Mouse (Mus musculus) intestine, embryonic 16.5 days (tissue): ENCODE data around the gene Wdr66. TPM values are rescaled to one million over a fixed set of nuclear protein-coding genes. Genes with fewer than 3 reads are reported as not detected.

Experiments used
- ATAC-seq: fragments of 200-750 bp; cut with Nextera tagmentation; 2 replicates; pipeline ENCODE4 v1.8.0; 2017; ENCODE audit warnings: moderate TSS enrichment, moderate library complexity
- H3K27ac ChIP-seq: fragments of 300-500 bp; sonication (generic); 2 replicates; pipeline ENCODE4 v1.5.1; 2014; ENCODE audit warnings: mild to moderate bottlenecking, low read length
- H3K27me3 ChIP-seq: fragments of 300-500 bp; sonication (generic); replicated peaks from 2 replicates; pipeline ENCODE4 v1.6.1; 2014; ENCODE audit warnings: low read length, control low read depth, mixed read lengths; ENCODE audit not compliant: control insufficient read depth, insufficient read depth
- H3K36me3 ChIP-seq: fragments of 300-500 bp; sonication (generic); 2 replicates; pipeline ENCODE4 v1.6.1; 2014; ENCODE audit warnings: low read length, control low read depth; ENCODE audit not compliant: control insufficient read depth, insufficient read depth
- H3K4me1 ChIP-seq: fragments of 300-500 bp; sonication (generic); 2 replicates; pipeline ENCODE4 v1.6.1; 2014; ENCODE audit warnings: low read length, control low read depth, mixed read lengths; ENCODE audit not compliant: control insufficient read depth, insufficient read depth
- H3K4me2 ChIP-seq: fragments of 300-500 bp; sonication (generic); 2 replicates; pipeline ENCODE4 v1.6.1; 2014; ENCODE audit warnings: low read depth, low read length, control low read depth
- H3K4me3 ChIP-seq: fragments of 300-500 bp; sonication (generic); 2 replicates; pipeline ENCODE4 v1.5.1; 2014; ENCODE audit warnings: mild to moderate bottlenecking, low read length
- H3K9ac ChIP-seq: fragments of 300-500 bp; sonication (generic); 2 replicates; pipeline ENCODE4 v1.6.1; 2014; ENCODE audit warnings: low read depth, low read length
- H3K9me3 ChIP-seq: fragments of 300-500 bp; sonication (generic); 2 replicates; pipeline ENCODE4 v1.6.1; 2016; ENCODE audit warnings: low read length, control low read depth; ENCODE audit not compliant: control insufficient read depth
- WGBS: fragments of 180-500 bp; shearing (Covaris S2); extraction: QIAGEN DNeasy Blood & Tissue Kit; methylation state at CpG from one replicate; pipeline ENCODE4 v1.1.7; 2014; 5-methylcytosine and 5-hydroxymethylcytosine counted together
- polyA plus RNA-seq: library from polyadenylated mRNA; unstranded; fragments of >200 nt; fragmentation: Nextera tagmentation; extraction: Ambion mirVana; gene quantifications from 2 replicates; pipeline ENCODE4 v1.2.1, GENCODE M21; 2015

The Wdr66 gene
- polyA plus RNA-seq, 1 experiment from 2014 or later, result 0.50 TPM

DNA sequence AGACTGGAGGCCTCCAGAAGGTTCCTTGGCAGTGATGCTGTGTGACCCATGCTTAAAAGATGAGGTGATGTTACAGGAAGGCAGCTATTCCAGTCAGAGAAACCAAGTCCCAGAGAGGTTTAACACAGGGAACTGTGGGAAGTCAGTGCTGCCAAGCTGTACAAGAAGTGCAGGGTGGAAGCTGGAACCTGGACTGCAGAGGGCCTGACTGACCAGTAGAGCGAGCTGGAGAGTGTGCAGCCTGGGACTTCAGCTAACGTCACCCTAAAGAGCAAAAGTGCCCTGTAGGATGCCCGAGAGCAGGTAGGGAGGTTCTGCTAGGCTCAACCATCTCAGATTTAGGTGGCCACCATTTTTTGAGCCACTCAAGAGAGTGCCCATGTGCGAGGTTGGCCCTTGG, 111.0 kb downstream of the Wdr66 start:
- Histone ChIP-seq H3K4me3 (no peak overlapping the region), H3K4me2 (no peak overlapping the region), H3K27me3 (no peaks in the 10 kb centered on the region), H3K4me1 (no peaks in the 10 kb centered on the region), H3K27ac (no peak overlapping the region), H3K36me3 (peaks cover 2% of the 10 kb centered on the region), H3K9me3 (no peaks in the 10 kb centered on the region), H3K9ac (no peak overlapping the region)
- WGBS, result 88% methylated on average over 4 of the region's 4 CpGs
- no peak for ATAC-seq

DNA sequence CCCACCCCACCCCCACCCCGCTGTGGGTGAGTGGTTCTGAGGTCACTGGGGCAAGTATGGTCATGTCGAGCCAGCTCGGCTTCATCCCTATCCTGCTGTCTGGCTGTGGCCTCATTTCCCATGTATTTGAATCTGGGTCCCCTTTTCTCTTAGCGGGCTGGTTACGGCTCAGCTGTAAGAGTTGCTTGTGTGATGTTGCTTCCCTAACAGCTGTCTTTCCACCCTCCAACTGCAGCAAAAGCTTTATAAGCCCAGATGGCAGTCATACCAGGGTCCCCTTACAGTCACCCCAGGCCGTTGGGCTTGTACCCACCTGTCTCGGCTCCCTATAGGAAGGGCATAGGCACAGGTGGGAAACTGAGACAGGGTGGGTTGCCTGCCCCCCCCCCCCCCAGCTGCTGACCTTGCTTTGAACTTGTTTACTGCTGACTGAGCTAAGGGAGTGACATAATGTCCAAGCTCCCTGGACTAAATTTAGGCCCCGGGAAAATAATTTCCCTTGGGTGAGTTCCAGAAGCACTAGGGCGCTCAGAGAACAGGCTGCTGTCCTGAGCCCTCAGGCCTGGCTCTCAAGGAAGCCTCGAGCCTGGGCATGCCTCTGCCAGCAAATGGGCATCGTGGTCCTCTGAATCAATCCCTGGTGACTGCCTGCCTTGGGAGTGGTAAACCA, 112.5 kb downstream of the Wdr66 start:
- Histone ChIP-seq H3K9me3 (no peaks in the 10 kb centered on the region), H3K4me1 (no peaks in the 10 kb centered on the region), H3K4me3 (no peak overlapping the region), H3K27me3 (no peaks in the 10 kb centered on the region), H3K9ac (no peak overlapping the region), H3K4me2 (no peak overlapping the region), H3K36me3 (peaks cover 2% of the 10 kb centered on the region; the same call in 1 of the 2 replicates), H3K27ac (peak overlapping the region; percentile 57)
- ATAC-seq, result no peak
- WGBS, result 81% methylated on average over 11 of the region's 11 CpGs

DNA sequence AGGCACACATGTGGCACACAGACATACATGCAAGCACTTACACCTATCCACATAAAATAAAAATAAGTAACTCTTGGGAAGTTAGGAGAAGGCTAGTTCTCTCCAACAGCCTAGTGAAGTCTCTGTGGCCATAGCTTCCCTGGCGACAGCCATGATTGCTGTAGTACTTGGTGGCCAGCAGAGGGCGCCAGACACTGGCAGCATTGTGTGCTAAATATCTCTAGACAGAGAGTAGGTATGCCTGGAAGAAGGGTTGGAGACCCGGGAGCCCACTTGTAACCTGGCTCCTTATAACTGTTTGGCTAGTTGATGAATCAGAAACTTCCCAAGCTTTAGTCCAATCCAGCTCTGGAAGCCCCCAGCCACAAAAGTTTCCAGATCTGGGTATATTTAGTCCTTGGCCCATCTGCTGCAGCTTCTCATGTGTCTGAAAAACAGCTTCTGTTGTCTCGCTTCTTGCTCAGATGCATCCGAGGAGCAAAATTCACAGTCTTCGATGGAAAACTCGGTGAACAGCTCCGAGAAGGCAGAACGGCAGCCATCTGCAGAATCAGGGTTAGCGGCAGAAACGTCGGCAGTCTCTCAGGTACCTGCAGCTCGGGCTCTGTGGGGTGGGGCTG, 117.1 kb downstream of the Wdr66 start:
- Histone ChIP-seq H3K4me3 (no peak overlapping the region), H3K9ac (no peak overlapping the region), H3K4me2 (no peak overlapping the region), H3K9me3 (no peaks in the 10 kb centered on the region), H3K27me3 (no peaks in the 10 kb centered on the region), H3K27ac (no peak overlapping the region), H3K4me1 (no peaks in the 10 kb centered on the region), H3K36me3 (peaks cover 17% of the 10 kb centered on the region)
- ATAC-seq, result no peak; the same call in 1 of the 2 replicates
- WGBS, result 79% methylated on average over 13 of the region's 13 CpGs

DNA sequence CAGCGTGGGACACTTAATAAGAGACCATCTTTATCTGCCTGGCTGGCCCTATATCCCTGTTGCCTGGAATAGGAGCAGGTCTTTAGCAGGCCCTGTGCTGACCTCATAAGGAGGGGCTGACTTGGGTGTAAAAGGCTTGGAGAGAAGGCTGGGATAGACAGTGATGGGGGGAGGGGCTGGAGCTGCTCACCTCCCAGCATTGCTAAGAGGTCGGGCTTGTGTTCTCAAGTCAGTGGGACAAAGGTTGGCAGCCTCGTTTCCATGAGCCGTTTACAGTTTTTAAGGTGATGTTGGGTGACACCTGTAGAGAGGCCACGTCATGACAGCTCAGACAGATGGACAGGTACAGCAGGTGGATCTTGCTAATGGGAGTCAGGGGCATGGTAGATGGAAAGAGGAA, 118.1 kb downstream of the Wdr66 start:
- H3K9me3 ChIP-seq, result no peaks in the 10 kb centered on the region
- H3K4me2 ChIP-seq, result no peak overlapping the region
- 80% methylated on average over 5 of the region's 5 CpGs for WGBS
- no peaks in the 10 kb centered on the region for H3K4me1 ChIP-seq
- no peak overlapping the region for H3K27ac ChIP-seq
- H3K9ac ChIP-seq, result no peak overlapping the region
- H3K4me3 ChIP-seq, result no peak overlapping the region
- no peaks in the 10 kb centered on the region for H3K27me3 ChIP-seq
- no peak for ATAC-seq
- H3K36me3 ChIP-seq, result peaks cover 17% of the 10 kb centered on the region

DNA sequence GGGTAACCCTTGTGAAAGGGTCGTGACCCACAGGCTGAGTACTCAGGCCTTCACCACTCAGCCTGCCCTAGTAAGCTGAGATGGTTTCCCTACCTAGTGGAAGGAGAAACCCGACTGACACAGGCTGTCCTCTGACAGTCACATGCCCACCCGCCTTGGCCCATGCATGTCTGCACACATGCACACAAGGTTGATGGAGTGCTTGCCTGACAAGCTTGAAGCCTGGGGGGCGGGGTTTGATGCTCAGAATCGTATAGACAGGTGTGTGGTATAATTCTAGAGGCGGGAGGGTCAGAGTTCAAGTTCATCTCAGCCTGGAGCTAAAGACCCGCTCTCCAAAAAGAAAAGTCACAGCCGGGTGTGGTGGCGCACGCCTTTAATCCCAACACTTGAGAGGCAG, 123.4 kb downstream of the Wdr66 start:
- Histone ChIP-seq H3K4me1 (peaks cover 7% of the 10 kb centered on the region; the same call in 1 of the 2 replicates), H3K9me3 (no peaks in the 10 kb centered on the region), H3K4me3 (no peak overlapping the region), H3K36me3 (peaks cover 17% of the 10 kb centered on the region), H3K4me2 (no peak overlapping the region), H3K27me3 (no peaks in the 10 kb centered on the region), H3K9ac (no peak overlapping the region), H3K27ac (no peak overlapping the region)
- no peak for ATAC-seq
- 87% methylated on average over 10 of the region's 10 CpGs for WGBS

DNA sequence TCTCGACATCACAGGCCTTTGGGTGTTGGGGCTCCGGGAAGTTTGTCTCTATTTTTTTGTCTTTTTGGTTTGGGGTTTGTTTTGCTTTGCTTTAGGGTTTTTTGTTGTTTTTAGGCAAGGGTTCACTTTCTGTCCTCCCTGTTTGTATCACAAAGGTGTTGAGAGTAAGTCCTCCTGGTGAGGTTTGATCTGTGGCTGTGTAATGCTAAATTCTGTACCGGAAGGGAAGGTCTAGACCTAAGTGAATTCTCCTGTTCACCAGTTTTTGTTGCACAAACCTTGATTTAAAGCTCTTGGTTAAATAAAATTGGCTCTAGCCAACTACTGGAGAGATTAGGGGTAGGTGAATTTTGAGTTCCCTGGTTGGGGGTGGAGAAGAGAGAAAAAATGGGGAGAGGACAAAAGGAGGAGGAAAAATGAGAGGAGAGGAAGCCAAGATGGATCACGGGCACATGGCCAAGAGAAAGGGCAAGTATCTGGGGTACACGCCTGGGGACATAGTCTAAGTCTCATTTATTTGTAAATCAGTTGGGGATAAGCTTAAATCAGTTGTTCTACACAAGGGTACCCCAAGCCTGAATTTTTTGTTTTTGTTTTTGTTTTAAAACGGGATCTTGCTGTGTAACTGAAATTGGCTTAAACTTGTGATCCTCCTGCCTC, 124.0 kb downstream of the Wdr66 start:
- Histone ChIP-seq H3K9ac (no peak overlapping the region), H3K4me3 (no peak overlapping the region), H3K36me3 (peaks cover 16% of the 10 kb centered on the region), H3K9me3 (no peaks in the 10 kb centered on the region), H3K4me2 (no peak overlapping the region; the same call in 1 of the 2 replicates), H3K27me3 (no peaks in the 10 kb centered on the region), H3K27ac (no peak overlapping the region; the same call in 1 of the 2 replicates), H3K4me1 (peaks cover 7% of the 10 kb centered on the region; the same call in 1 of the 2 replicates)
- WGBS, result 86% methylated on average over 6 of the region's 6 CpGs
- no peak for ATAC-seq

DNA sequence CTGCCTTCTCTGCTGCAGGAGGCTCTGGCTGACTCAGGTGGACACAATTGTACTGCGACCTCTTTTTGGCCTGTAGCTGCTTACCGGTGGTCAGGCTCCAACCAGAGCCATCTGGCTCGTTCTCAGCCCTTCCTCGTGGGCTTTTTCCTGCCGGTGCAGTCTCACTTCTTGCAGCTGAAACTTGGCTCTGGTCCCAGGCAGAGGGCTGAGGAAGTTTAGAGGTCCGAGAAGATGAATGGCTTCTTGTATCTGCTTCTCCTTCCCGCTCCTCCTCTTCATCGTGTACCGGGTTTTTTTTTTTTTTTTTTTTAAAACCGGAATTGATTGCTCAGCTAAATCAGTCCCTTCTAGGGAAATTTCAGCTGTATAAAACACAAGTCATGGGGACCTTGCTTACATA, 124.7 kb downstream of the Wdr66 start:
- no peak overlapping the region; the same call in 1 of the 2 replicates for H3K27ac ChIP-seq
- ATAC-seq, result peak; percentile 65
- peaks cover 7% of the 10 kb centered on the region; the same call in 1 of the 2 replicates for H3K4me1 ChIP-seq
- H3K9ac ChIP-seq, result no peak overlapping the region
- H3K4me3 ChIP-seq, result no peak overlapping the region
- WGBS, result 25% methylated on average over 10 of the region's 10 CpGs
- H3K9me3 ChIP-seq, result no peaks in the 10 kb centered on the region
- peak overlapping the region; percentile 27 for H3K4me2 ChIP-seq
- H3K36me3 ChIP-seq, result peaks cover 10% of the 10 kb centered on the region
- H3K27me3 ChIP-seq, result no peaks in the 10 kb centered on the region

Other genes starting within 250 kb of the Wdr66 start
- gene Orai1, start 237.0 kb upstream of the Wdr66 start, polyA plus RNA-seq, result 20.1 and 21.9 TPM in 2 replicates
- gene Morn3, start 205.1 kb upstream of the Wdr66 start, polyA plus RNA-seq, result 0.57 TPM in 1 of 2 replicates, not detected in the other
- gene Tmem120b, start 183.7 kb upstream of the Wdr66 start, polyA plus RNA-seq, result 10.4 and 10.9 TPM in 2 replicates
- gene Rhof, start 119.4 kb upstream of the Wdr66 start, polyA plus RNA-seq, result 2.5 and 2.8 TPM in 2 replicates
- 6.6 and 6.9 TPM in 2 replicates for gene Setd1b, start 109.9 kb upstream of the Wdr66 start, polyA plus RNA-seq
- gene Psmd9, start 82.7 kb upstream of the Wdr66 start, polyA plus RNA-seq, result 64.3 and 66.3 TPM in 2 replicates
- gene Hpd, start 69.4 kb upstream of the Wdr66 start, polyA plus RNA-seq, result 9.0 and 9.9 TPM in 2 replicates
- gene Bcl7a, start 91.7 kb downstream of the Wdr66 start, polyA plus RNA-seq, result 12.8 and 13.0 TPM in 2 replicates
- 16.6 and 21.0 TPM in 2 replicates for gene Mlxip, start 142.7 kb downstream of the Wdr66 start, polyA plus RNA-seq
- gene Lrrc43, start 237.2 kb downstream of the Wdr66 start, polyA plus RNA-seq, result not detected in 2 replicates
- gene Il31, start 237.4 kb downstream of the Wdr66 start, polyA plus RNA-seq, result not detected in 2 replicates